ENCODE assay signal across 9 mouse cellular contexts in the genomic region with DNA sequence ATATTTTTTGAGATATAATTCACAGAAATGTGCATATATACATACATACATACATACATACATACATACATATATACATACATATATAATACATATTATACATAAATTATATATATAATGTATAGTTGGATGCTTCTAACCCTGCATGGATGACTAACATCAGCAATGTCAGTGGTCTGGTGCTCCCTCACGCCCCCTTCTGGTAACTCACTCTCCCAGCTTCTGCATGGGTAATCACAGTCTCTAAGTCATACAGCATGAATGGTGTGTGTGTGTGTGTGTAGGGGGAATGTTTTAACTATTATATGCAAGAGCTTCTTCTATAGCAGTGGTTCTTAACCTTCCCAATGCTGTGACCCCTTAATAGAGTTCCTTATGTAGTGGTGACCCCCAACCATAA.
DNase-seq lines count a peak whose midpoint lies in the region; ATAC-seq and TF ChIP-seq lines count a peak whose summit lies in the region.
"Had no signal": no experiment of that assay in that cellular context is flagged by ENCODE, and none has a peak within 500 bp of the region (broad histone marks: within the 10 kb centered on the region; RNA-seq: fewer than 3 reads in every experiment).

No protein-coding gene starts in this region.

- H3K4me3 ChIP-seq in heart, postnatal 0 days (ENCODE audit: low read depth, low read length): no peak overlapping the region
- no peak overlapping the region for H3K4me3 ChIP-seq in heart, embryonic 10.5 days
- no peak overlapping the region for H3K4me3 ChIP-seq in lung, postnatal 0 days (ENCODE audit: low read depth, low read length)
- H3K4me3 ChIP-seq in embryonic facial prominence, embryonic 10.5 days: no peak overlapping the region
- H3K4me3 ChIP-seq: liver, embryonic 13.5 days had no signal

- whole genome bisulfite sequencing in heart, postnatal 0 days: 32% methylated on average over 1 of the region's 1 CpGs
- 34% methylated on average over 1 of the region's 1 CpGs for WGBS in heart, embryonic 10.5 days
- WGBS in lung, postnatal 0 days: 21% methylated on average over 1 of the region's 1 CpGs
- 18% methylated on average over 1 of the region's 1 CpGs for WGBS in embryonic facial prominence, embryonic 10.5 days

- H3K4me2 ChIP-seq in heart, postnatal 0 days (ENCODE audit: low read depth, low read length): no peak overlapping the region
- H3K4me2 ChIP-seq in lung, postnatal 0 days (replicated peaks; ENCODE audit: low read depth, low read length): no peak overlapping the region
- H3K4me2 ChIP-seq: liver, embryonic 13.5 days had no signal

- ATAC-seq in heart, postnatal 0 days (ENCODE audit: insufficient read depth, low read depth): no peak
- 0 out of 2 replicates have a peak, but pooled peaks have one; percentile 32 for ATAC-seq in lung, postnatal 0 days
- ATAC-seq in erythroid progenitor cell, adult 5-6 weeks (replicated peaks; ENCODE audit: low FRiP score, poor library complexity, severe bottlenecking): no peak

- DNase-seq in heart, postnatal 0 days (ENCODE audit: low spot score): no peak
- no peak for DNase-seq in heart, embryonic 10.5 days (ENCODE audit: low spot score)
- DNase-seq in urinary bladder, postnatal 14 days (ENCODE audit: low spot score): peak; percentile 36
- DNase-seq in urinary bladder, postnatal 36 days (ENCODE audit: low spot score in 2 of 2): no peak
- DNase-seq in lung, postnatal 0 days (ENCODE audit: low spot score): peak; percentile 60
- DNase-seq in thymus, postnatal 4 days: peak; percentile 85
- DNase-seq in embryonic facial prominence, embryonic 10.5 days (ENCODE audit: low spot score): no peak
- DNase-seq: liver, embryonic 13.5 days had no signal

- H3K27me3 ChIP-seq in heart, postnatal 0 days (ENCODE audit: control insufficient read depth, insufficient read depth, low read length): no peaks in the 10 kb centered on the region
- no peaks in the 10 kb centered on the region for H3K27me3 ChIP-seq in heart, embryonic 10.5 days (ENCODE audit: insufficient read depth, poor library complexity, severe bottlenecking)
- H3K27me3 ChIP-seq in lung, postnatal 0 days (replicated peaks; ENCODE audit: insufficient read depth, low read length): no peaks in the 10 kb centered on the region
- H3K27me3 ChIP-seq in embryonic facial prominence, embryonic 10.5 days (replicated peaks; ENCODE audit: low read depth, poor library complexity, severe bottlenecking): no peaks in the 10 kb centered on the region
- H3K27me3 ChIP-seq: liver, embryonic 13.5 days had no signal

- H3K9me3 ChIP-seq in heart, postnatal 0 days (replicated peaks; ENCODE audit: control insufficient read depth, low read length): no peaks in the 10 kb centered on the region
- H3K9me3 ChIP-seq in heart, embryonic 10.5 days: no peaks in the 10 kb centered on the region
- H3K9me3 ChIP-seq in lung, postnatal 0 days (ENCODE audit: low read length): no peaks in the 10 kb centered on the region
- no peaks in the 10 kb centered on the region for H3K9me3 ChIP-seq in embryonic facial prominence, embryonic 10.5 days
- H3K9me3 ChIP-seq: liver, embryonic 13.5 days had no signal

- H3K36me3 ChIP-seq in heart, postnatal 0 days (replicated peaks; ENCODE audit: control insufficient read depth, insufficient read depth, low read length): no peaks in the 10 kb centered on the region
- no peaks in the 10 kb centered on the region for H3K36me3 ChIP-seq in heart, embryonic 10.5 days
- H3K36me3 ChIP-seq in lung, postnatal 0 days (ENCODE audit: insufficient read depth, low read length): no peaks in the 10 kb centered on the region
- H3K36me3 ChIP-seq in embryonic facial prominence, embryonic 10.5 days (replicated peaks): no peaks in the 10 kb centered on the region
- H3K36me3 ChIP-seq: liver, embryonic 13.5 days had no signal

- no peak overlapping the region for H3K9ac ChIP-seq in heart, postnatal 0 days (replicated peaks; ENCODE audit: low read depth, low read length)
- no peak overlapping the region for H3K9ac ChIP-seq in lung, postnatal 0 days (replicated peaks; ENCODE audit: low read depth)
- H3K9ac ChIP-seq: liver, embryonic 13.5 days had no signal

- TF ChIP-seq EP300 in heart, postnatal 0 days (IDR thresholded peaks at IDR 0.05; ENCODE audit: low read depth): no peak
- TF ChIP-seq EP300 in lung, postnatal 0 days (IDR thresholded peaks at IDR 0.05): no peak

- H3K27ac ChIP-seq in heart, postnatal 0 days (ENCODE audit: low read depth): no peak overlapping the region
- no peak overlapping the region for H3K27ac ChIP-seq in heart, embryonic 10.5 days
- no peak overlapping the region for H3K27ac ChIP-seq in lung, postnatal 0 days (ENCODE audit: low read length)
- H3K27ac ChIP-seq in embryonic facial prominence, embryonic 10.5 days (replicated peaks): no peak overlapping the region
- H3K27ac ChIP-seq: liver, embryonic 13.5 days had no signal

- peaks cover 20% of the 10 kb centered on the region; the same call in 1 of the 2 replicates for H3K4me1 ChIP-seq in heart, postnatal 0 days (ENCODE audit: control insufficient read depth, insufficient read depth)
- H3K4me1 ChIP-seq in heart, embryonic 10.5 days: peaks cover 51% of the 10 kb centered on the region
- H3K4me1 ChIP-seq in lung, postnatal 0 days (ENCODE audit: insufficient read depth, low read depth, low read length): no peaks in the 10 kb centered on the region
- peaks cover 14% of the 10 kb centered on the region for H3K4me1 ChIP-seq in embryonic facial prominence, embryonic 10.5 days

- TF ChIP-seq CTCF in heart, postnatal 0 days (IDR thresholded peaks at IDR 0.05; ENCODE audit: low read depth): peak; percentile 52
- peak; percentile 75 for TF ChIP-seq CTCF in lung, postnatal 0 days (IDR thresholded peaks at IDR 0.05)

Comparison
In these comparisons a context has a peak if more than half of its experiments do, and no peak if none do; other contexts are left out.
1. DNase-seq: peak in urinary bladder, postnatal 14 days (single experiment), lung, postnatal 0 days (single experiment) and thymus, postnatal 4 days (single experiment); none in heart, postnatal 0 days (single experiment), heart, embryonic 10.5 days (single experiment), urinary bladder, postnatal 36 days (0 of 2) and embryonic facial prominence, embryonic 10.5 days (single experiment).